Mouse (Mus musculus): ENCODE measurements at regions not wholly inside any gene's neighbourhood (a gene's known extent, or its start where the extent isn't known, plus 50 kb on each side); places are given as distances from the start of the nearest gene placed in this dataset.

GRCm38 (mm10) chr2:74930702-74931101 lies 105.1 kb downstream of the Mtx2 start:
- DNase-seq, result no peak

GRCm38 (mm10) chr2:74933190-74933589 lies 107.6 kb downstream of the Mtx2 start:
- DNase-seq, result peak; percentile 21

- no peak for DNase-seq
These were observed 108.2 kb downstream of the Mtx2 start for GRCm38 (mm10) chr2:74933771-74934170.

- DNase-seq, result no peak
These were observed 113.1 kb downstream of the Mtx2 start for GRCm38 (mm10) chr2:74938711-74939110.

- DNase-seq, result no peak
These were observed 116.4 kb downstream of the Mtx2 start for GRCm38 (mm10) chr2:74941966-74942365.

- no peak for DNase-seq
These were observed 117.1 kb downstream of the Mtx2 start for GRCm38 (mm10) chr2:74942611-74943198.

- DNase-seq, result no peak
These were observed 119.7 kb downstream of the Mtx2 start for GRCm38 (mm10) chr2:74945185-74945749.

GRCm38 (mm10) chr2:74951401-74952260 lies 126.0 kb downstream of the Mtx2 start:
- DNase-seq, result no peak

GRCm38 (mm10) chr2:74954101-74954500 lies 128.5 kb downstream of the Mtx2 start:
- no peak for DNase-seq

- no peak for DNase-seq
These were observed 129.9 kb downstream of the Mtx2 start for GRCm38 (mm10) chr2:74955281-74956128.

- DNase-seq, result no peak
These were observed 130.5 kb downstream of the Mtx2 start for GRCm38 (mm10) chr2:74956129-74956450.

- no peak for DNase-seq
These were observed 131.0 kb downstream of the Mtx2 start for GRCm38 (mm10) chr2:74956556-74956955.

GRCm38 (mm10) chr2:74959936-74960335 lies 134.3 kb downstream of the Mtx2 start:
- no peak for DNase-seq

- no peak for DNase-seq
These were observed 136.8 kb downstream of the Mtx2 start for GRCm38 (mm10) chr2:74962416-74962815.

- DNase-seq, result peak; percentile 90
These were observed 138.8 kb downstream of the Mtx2 start for GRCm38 (mm10) chr2:74964360-74964759.

- no peak for DNase-seq
These were observed 139.4 kb downstream of the Mtx2 start for GRCm38 (mm10) chr2:74964980-74965379.

- DNase-seq, result peak; percentile 35
These were observed 139.9 kb downstream of the Mtx2 start for GRCm38 (mm10) chr2:74965384-74966060.

GRCm38 (mm10) chr2:74970611-74971265 lies 145.1 kb downstream of the Mtx2 start:
- DNase-seq, result no peak

GRCm38 (mm10) chr2:74973386-74973785 lies 147.8 kb downstream of the Mtx2 start:
- DNase-seq, result no peak

GRCm38 (mm10) chr2:74974595-74975325 lies 149.2 kb downstream of the Mtx2 start:
- DNase-seq, result no peak

GRCm38 (mm10) chr2:74977348-74977747 lies 151.7 kb downstream of the Mtx2 start:
- no peak for DNase-seq
